23 mouse cellular contexts compared by ENCODE assay signal in genomic region chr9:58130909-58131308, GRCm38 (mm10). TPM values are rescaled to one million over a fixed set of nuclear protein-coding genes. Genes with fewer than 3 reads are reported as not detected.
DNase-seq lines count a peak whose midpoint lies in the region; ATAC-seq and TF ChIP-seq lines count a peak whose summit lies in the region.
"Had no signal": no experiment of that assay in that cellular context is flagged by ENCODE, and none has a peak within 500 bp of the region (broad histone marks: within the 10 kb centered on the region; RNA-seq: fewer than 3 reads in every experiment).

No protein-coding gene starts in this region.

- WGBS in forebrain, embryonic 10.5 days = 42% methylated on average over 3 of the region's 3 CpGs
- 33% methylated on average over 3 of the region's 3 CpGs for WGBS in forebrain, embryonic 11.5 days
- WGBS in embryonic facial prominence, embryonic 10.5 days = 45% methylated on average over 3 of the region's 3 CpGs
- WGBS in kidney, embryonic 14.5 days = 30% methylated on average over 3 of the region's 3 CpGs
- 57% methylated on average over 3 of the region's 3 CpGs for WGBS in limb, embryonic 10.5 days
- 54% methylated on average over 3 of the region's 3 CpGs for WGBS in intestine, postnatal 0 days

- no peak overlapping the region for H3K4me3 ChIP-seq in forebrain, embryonic 10.5 days
- no peak overlapping the region for H3K4me3 ChIP-seq in forebrain, embryonic 11.5 days (ENCODE audit: low read depth, low read length)
- H3K4me3 ChIP-seq in embryonic facial prominence, embryonic 10.5 days = peak overlapping the region; percentile 53; the same call in 1 of the 2 replicates
- H3K4me3 ChIP-seq in kidney, embryonic 14.5 days (ENCODE audit: low read length) = no peak overlapping the region
- peak overlapping the region; percentile 49; the same call in 1 of the 2 replicates for H3K4me3 ChIP-seq in limb, embryonic 10.5 days
- no peak overlapping the region for H3K4me3 ChIP-seq in intestine, postnatal 0 days (ENCODE audit: low read depth, low read length)
- H3K4me3 ChIP-seq: erythroblast, embryonic 14.5 days; heart, embryonic 13.5 days; hindbrain, embryonic 15.5 days; intestine, embryonic 15.5 days; liver, embryonic 13.5 days; lung, embryonic 15.5 days had no signal

- DNase-seq in forebrain, embryonic 10.5 days (ENCODE audit: extremely low spot score, low spot score) = no peak
- no peak for DNase-seq in forebrain, embryonic 11.5 days (ENCODE audit: low spot score)
- DNase-seq in embryonic facial prominence, embryonic 10.5 days (ENCODE audit: low spot score) = no peak
- DNase-seq in limb, embryonic 10.5 days (ENCODE audit: low spot score) = no peak
- DNase-seq in thymus, postnatal 14 days = no peak
- no peak for DNase-seq in T-cell, adult 2 months (ENCODE audit: low spot score)
- DNase-seq: adrenal gland, postnatal 36 days; cerebellum, adult 8-10 months; left cerebral cortex, postnatal 4 days; liver, embryonic 13.5 days; lung, postnatal 4 days; thymus, postnatal 4 days had no signal

- H3K4me2 ChIP-seq in forebrain, embryonic 11.5 days (ENCODE audit: low read depth, low read length, severe bottlenecking) = no peak overlapping the region
- H3K4me2 ChIP-seq in kidney, embryonic 14.5 days (replicated peaks; ENCODE audit: low read depth, low read length) = no peak overlapping the region; the same call in 1 of the 2 replicates
- H3K4me2 ChIP-seq in intestine, postnatal 0 days (replicated peaks; ENCODE audit: low read depth) = no peak overlapping the region
- H3K4me2 ChIP-seq: heart, embryonic 13.5 days; hindbrain, embryonic 15.5 days; intestine, embryonic 15.5 days; liver, embryonic 13.5 days; lung, embryonic 15.5 days had no signal

- H3K36me3 ChIP-seq in forebrain, embryonic 10.5 days (replicated peaks) = no peaks in the 10 kb centered on the region
- no peaks in the 10 kb centered on the region for H3K36me3 ChIP-seq in forebrain, embryonic 11.5 days (ENCODE audit: control insufficient read depth, insufficient read depth, low read length)
- H3K36me3 ChIP-seq in embryonic facial prominence, embryonic 10.5 days (replicated peaks) = no peaks in the 10 kb centered on the region
- H3K36me3 ChIP-seq in kidney, embryonic 14.5 days (ENCODE audit: control insufficient read depth, insufficient read depth, low read length) = no peaks in the 10 kb centered on the region
- H3K36me3 ChIP-seq in limb, embryonic 10.5 days = no peaks in the 10 kb centered on the region
- no peaks in the 10 kb centered on the region for H3K36me3 ChIP-seq in intestine, postnatal 0 days (ENCODE audit: control insufficient read depth, insufficient read depth)
- H3K36me3 ChIP-seq: heart, embryonic 13.5 days; hindbrain, embryonic 15.5 days; intestine, embryonic 15.5 days; liver, embryonic 13.5 days; lung, embryonic 15.5 days had no signal

- H3K27ac ChIP-seq in forebrain, embryonic 10.5 days = peak overlapping the region; percentile 90
- no peak overlapping the region for H3K27ac ChIP-seq in forebrain, embryonic 11.5 days (ENCODE audit: low read depth, low read length)
- peak overlapping the region; percentile 93 for H3K27ac ChIP-seq in embryonic facial prominence, embryonic 10.5 days (replicated peaks)
- 0 out of 2 replicates have a peak overlapping the region, but pooled peaks have one; percentile 6 for H3K27ac ChIP-seq in kidney, embryonic 14.5 days (ENCODE audit: low read depth, low read length)
- peak overlapping the region; percentile 93 for H3K27ac ChIP-seq in limb, embryonic 10.5 days
- no peak overlapping the region for H3K27ac ChIP-seq in intestine, postnatal 0 days (ENCODE audit: low read depth, low read length)
- H3K27ac ChIP-seq: heart, embryonic 13.5 days; hindbrain, embryonic 15.5 days; intestine, embryonic 15.5 days; liver, embryonic 13.5 days; lung, embryonic 15.5 days had no signal

- H3K9me3 ChIP-seq in forebrain, embryonic 10.5 days = no peaks in the 10 kb centered on the region
- no peaks in the 10 kb centered on the region for H3K9me3 ChIP-seq in forebrain, embryonic 11.5 days (ENCODE audit: control insufficient read depth, low read length)
- H3K9me3 ChIP-seq in embryonic facial prominence, embryonic 10.5 days = no peaks in the 10 kb centered on the region
- no peaks in the 10 kb centered on the region for H3K9me3 ChIP-seq in kidney, embryonic 14.5 days (ENCODE audit: control insufficient read depth, low read length)
- H3K9me3 ChIP-seq in limb, embryonic 10.5 days (replicated peaks) = no peaks in the 10 kb centered on the region
- no peaks in the 10 kb centered on the region for H3K9me3 ChIP-seq in intestine, postnatal 0 days (ENCODE audit: control insufficient read depth)
- H3K9me3 ChIP-seq: heart, embryonic 13.5 days; hindbrain, embryonic 15.5 days; intestine, embryonic 15.5 days; liver, embryonic 13.5 days; lung, embryonic 15.5 days had no signal

- no peak overlapping the region for H3K9ac ChIP-seq in forebrain, embryonic 11.5 days (ENCODE audit: low read length)
- H3K9ac ChIP-seq in kidney, embryonic 14.5 days (ENCODE audit: low read depth, low read length) = no peak overlapping the region
- no peak overlapping the region for H3K9ac ChIP-seq in intestine, postnatal 0 days (ENCODE audit: low read depth, low read length)
- H3K9ac ChIP-seq: heart, embryonic 13.5 days; hindbrain, embryonic 15.5 days; intestine, embryonic 15.5 days; liver, embryonic 13.5 days; lung, embryonic 15.5 days had no signal

- H3K4me1 ChIP-seq in forebrain, embryonic 10.5 days = peaks cover 96% of the 10 kb centered on the region
- H3K4me1 ChIP-seq in forebrain, embryonic 11.5 days (replicated peaks; ENCODE audit: control insufficient read depth, insufficient read depth, low read length) = peaks cover 27% of the 10 kb centered on the region
- peaks cover 98% of the 10 kb centered on the region for H3K4me1 ChIP-seq in embryonic facial prominence, embryonic 10.5 days
- H3K4me1 ChIP-seq in kidney, embryonic 14.5 days (ENCODE audit: control insufficient read depth, insufficient read depth, low read length) = peaks cover 68% of the 10 kb centered on the region
- H3K4me1 ChIP-seq in limb, embryonic 10.5 days = peaks cover 95% of the 10 kb centered on the region
- H3K4me1 ChIP-seq in intestine, postnatal 0 days (replicated peaks; ENCODE audit: control insufficient read depth, insufficient read depth, low read length) = no peaks in the 10 kb centered on the region; the same call in 1 of the 2 replicates
- H3K4me1 ChIP-seq: liver, embryonic 13.5 days had no signal

- TF ChIP-seq CTCF in intestine, postnatal 0 days (IDR thresholded peaks at IDR 0.05; ENCODE audit: low read depth) = no peak

- peaks cover 55% of the 10 kb centered on the region for H3K27me3 ChIP-seq in forebrain, embryonic 10.5 days (ENCODE audit: poor library complexity, severe bottlenecking)
- no peaks in the 10 kb centered on the region; the same call in 1 of the 2 replicates for H3K27me3 ChIP-seq in forebrain, embryonic 11.5 days (ENCODE audit: control insufficient read depth, insufficient read depth, low read length)
- peaks cover 48% of the 10 kb centered on the region for H3K27me3 ChIP-seq in embryonic facial prominence, embryonic 10.5 days (replicated peaks; ENCODE audit: low read depth, poor library complexity, severe bottlenecking)
- H3K27me3 ChIP-seq in kidney, embryonic 14.5 days (ENCODE audit: control insufficient read depth, insufficient read depth, low read length) = no peaks in the 10 kb centered on the region
- H3K27me3 ChIP-seq in limb, embryonic 10.5 days (ENCODE audit: low read depth, poor library complexity, severe bottlenecking) = peaks cover 35% of the 10 kb centered on the region
- H3K27me3 ChIP-seq in intestine, postnatal 0 days (replicated peaks; ENCODE audit: control insufficient read depth, insufficient read depth, low read length) = no peaks in the 10 kb centered on the region; the same call in 1 of the 2 replicates
- H3K27me3 ChIP-seq: intestine, embryonic 15.5 days had no signal

- no peak for ATAC-seq in forebrain, embryonic 11.5 days (replicated peaks; ENCODE audit: low FRiP score)
- ATAC-seq in kidney, embryonic 14.5 days (ENCODE audit: low FRiP score, low TSS enrichment) = no peak
- no peak for ATAC-seq in intestine, postnatal 0 days
- ATAC-seq: forebrain, embryonic 16.5 days; intestine, embryonic 15.5 days had no signal

RNA-seq across cellular contexts. Expression of gene Ccdc33, which starts 12.3 kb away (rescaled TPM):
- 0.36 and 0.90 TPM in 2 replicates for polyA plus RNA-seq in forebrain, embryonic 10.5 days (2016; fragmentation: Nextera tagmentation; extraction: Ambion mirVana)
- 0.88 and 1.1 TPM in 2 replicates for polyA plus RNA-seq in forebrain, embryonic 11.5 days (2014; fragmentation: Nextera tagmentation; extraction: Ambion mirVana)
- polyA plus RNA-seq in embryonic facial prominence, embryonic 10.5 days (2016; fragmentation: Nextera tagmentation; extraction: Ambion mirVana) = 0.36 and 0.56 TPM in 2 replicates
- polyA plus RNA-seq in kidney, embryonic 14.5 days (2014; fragmentation: Nextera tagmentation; extraction: Ambion mirVana) = 0.09 and 0.57 TPM in 2 replicates
- 0.26 and 0.34 TPM in 2 replicates for polyA plus RNA-seq in limb, embryonic 10.5 days (2016; fragmentation: Nextera tagmentation; extraction: Ambion mirVana)
- 0.14 and 0.16 TPM in 2 replicates for polyA plus RNA-seq in intestine, postnatal 0 days (2015; fragmentation: Nextera tagmentation; extraction: Ambion mirVana)
- polyA plus RNA-seq: CD4-positive, CD25-positive, alpha-beta regulatory T cell, adult 4 months; erythroblast, embryonic 14.5 days; liver, embryonic 13.5 days; neural tube, embryonic 14.5 days; small intestine, adult 2 months had no signal

Comparison
In these comparisons a context has a peak if more than half of its experiments do, and no peak if none do; other contexts are left out.
1. H3K27ac ChIP-seq: peak in forebrain, embryonic 10.5 days (single experiment), embryonic facial prominence, embryonic 10.5 days (single experiment), kidney, embryonic 14.5 days (single experiment) and limb, embryonic 10.5 days (single experiment); none in forebrain, embryonic 11.5 days (single experiment) and intestine, postnatal 0 days (single experiment).
2. H3K4me3 ChIP-seq: peak in embryonic facial prominence, embryonic 10.5 days (single experiment) and limb, embryonic 10.5 days (single experiment); none in forebrain, embryonic 10.5 days (single experiment), forebrain, embryonic 11.5 days (single experiment), kidney, embryonic 14.5 days (single experiment) and intestine, postnatal 0 days (single experiment).